Mouse (Mus musculus) embryonic fibroblast, embryonic 13.5 days (primary cell): ENCODE measurements around the gene Tmtc3.

Source experiments
- CTCF ChIP-seq: IDR thresholded peaks from 2 replicates; pipeline ENCODE4 v1.5.1; 2011; ENCODE audit warnings: mild to moderate bottlenecking, control low read depth, low read length, moderate library complexity, borderline replicate concordance; ENCODE audit not compliant: insufficient read depth
- POLR2A ChIP-seq: IDR thresholded peaks from 2 replicates; pipeline ENCODE4 v1.6.1; 2011; ENCODE audit warnings: low read depth, mild to moderate bottlenecking, control low read depth, low read length, moderate library complexity

GRCm38 (mm10) chr10:100521617-100522016 is 34.5 kb upstream of the Tmtc3 start:
- TF ChIP-seq POLR2A = no peak
- no peak for TF ChIP-seq CTCF
